Mouse (Mus musculus): ENCODE data around the gene Adra2b. TPM values are rescaled to one million over a fixed set of nuclear protein-coding genes. Genes with fewer than 3 reads are reported as not detected.

Adra2b gene
- polyA plus RNA-seq, 1 experiment from 2014 or later, result 0.33 TPM

DNA sequence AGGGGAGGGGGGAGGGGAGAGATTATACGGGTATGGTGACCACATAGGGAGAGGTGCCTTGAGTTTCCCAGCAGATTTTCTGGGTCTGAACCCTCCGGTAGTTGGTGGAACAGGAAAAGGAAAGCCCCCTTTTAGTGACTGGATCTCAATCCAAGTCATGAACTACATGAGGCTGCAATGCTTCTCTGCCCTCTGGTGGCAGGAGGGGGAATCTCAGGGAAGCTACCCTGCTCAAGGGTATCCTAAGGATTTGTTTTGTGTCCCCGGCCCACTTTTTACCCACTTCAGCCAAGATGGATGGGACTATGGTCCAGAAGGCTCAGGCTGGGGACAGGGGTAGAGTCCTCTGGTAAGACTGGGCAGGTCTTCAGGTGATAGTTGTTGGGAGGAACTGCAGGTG lies 21.8 kb upstream of the Adra2b start:
- Histone ChIP-seq H3K4me2 (replicated peaks) (no peak overlapping the region), H3K9me3 (replicated peaks) (no peaks in the 10 kb centered on the region), H3K27ac (replicated peaks) (no peak overlapping the region), H3K4me3 (replicated peaks) (no peak overlapping the region), H3K27me3 (peaks cover 14% of the 10 kb centered on the region), H3K36me3 (no peaks in the 10 kb centered on the region), H3K4me1 (peaks cover 5% of the 10 kb centered on the region; the same call in 1 of the 2 replicates), H3K9ac (no peak overlapping the region)
- ATAC-seq (ENCODE audit: insufficient number of reproducible peaks, low FRiP score, low TSS enrichment, low read depth), result no peak
- 16% methylated on average over 3 of the region's 3 CpGs for WGBS

DNA sequence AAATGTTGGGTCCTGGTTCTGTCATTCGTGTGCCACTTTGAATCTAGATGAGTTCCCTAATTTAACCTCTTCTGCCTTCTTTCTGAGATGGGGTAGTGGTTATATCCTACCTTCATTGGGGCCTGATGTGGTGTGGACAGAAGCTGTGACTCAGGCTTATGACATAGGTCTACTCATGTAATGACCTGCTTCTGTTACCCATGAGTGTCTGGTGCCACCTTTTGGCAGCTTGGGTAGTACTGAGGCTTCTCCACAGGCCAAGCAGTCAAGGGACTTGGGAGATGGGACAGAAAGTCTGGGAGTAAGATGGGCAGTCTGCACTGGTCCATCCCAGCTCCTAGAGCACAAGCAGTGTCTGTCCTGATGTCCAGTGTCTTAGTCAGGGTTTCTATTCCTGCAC lies 16.7 kb upstream of the Adra2b start:
- Histone ChIP-seq H3K9ac (no peak overlapping the region), H3K9me3 (replicated peaks) (no peaks in the 10 kb centered on the region)

DNA sequence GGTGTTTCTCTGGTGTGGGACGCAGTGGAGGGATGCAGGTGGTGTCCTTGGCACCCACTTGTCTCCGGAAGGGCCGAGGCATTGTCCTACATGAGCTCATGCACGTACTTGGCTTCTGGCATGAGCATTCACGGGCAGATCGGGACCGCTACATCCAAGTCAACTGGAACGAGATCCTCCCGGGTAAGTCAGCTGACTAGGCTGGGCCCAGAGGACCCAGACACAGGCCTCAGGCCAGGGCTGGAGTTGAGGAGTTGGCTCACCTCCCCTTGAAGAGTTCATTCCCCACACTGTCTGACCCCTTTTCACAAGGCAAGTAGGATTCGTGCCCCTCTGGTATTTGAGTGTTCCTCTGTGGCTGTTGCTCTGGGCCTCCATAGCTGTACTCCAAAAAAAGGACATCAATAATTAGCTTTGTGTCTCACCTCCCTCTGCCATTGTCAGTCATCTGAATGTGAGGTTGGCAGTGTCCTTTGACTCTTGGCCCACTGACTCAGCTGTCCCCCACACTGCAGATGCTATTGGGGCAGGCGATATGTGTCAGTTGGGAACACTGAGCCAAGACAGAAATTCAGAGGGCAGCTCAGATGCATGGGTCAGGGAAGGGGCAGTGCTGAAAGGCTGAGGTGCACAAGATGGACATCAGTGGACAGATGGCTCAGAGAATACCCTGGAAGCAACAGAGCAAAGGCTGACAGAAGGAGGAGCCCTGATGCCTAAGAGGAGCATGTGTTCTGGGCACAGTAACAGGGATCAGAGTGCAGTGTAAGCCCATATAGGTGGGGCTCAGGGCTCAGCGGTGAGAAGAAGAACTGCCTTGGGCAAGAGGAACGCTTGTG lies 15.6 kb upstream of the Adra2b start:
- ATAC-seq (ENCODE audit: insufficient number of reproducible peaks, low FRiP score, low TSS enrichment, low read depth), result 0 out of 2 replicates have a peak, but pooled peaks have one; percentile 7
- Histone ChIP-seq H3K4me1 (no peaks in the 10 kb centered on the region), H3K36me3 (no peaks in the 10 kb centered on the region), H3K9me3 (replicated peaks) (no peaks in the 10 kb centered on the region), H3K27ac (replicated peaks) (no peak overlapping the region), H3K9ac (no peak overlapping the region), H3K4me3 (replicated peaks) (no peak overlapping the region), H3K27me3 (peaks cover 2% of the 10 kb centered on the region; the same call in 1 of the 2 replicates), H3K4me2 (replicated peaks) (no peak overlapping the region)
- WGBS, result 71% methylated on average over 13 of the region's 13 CpGs

More for the DNA sequence above, 16.7 kb upstream of the Adra2b start:
- Histone ChIP-seq H3K4me2 (replicated peaks) (no peak overlapping the region), H3K27me3 (peaks cover 2% of the 10 kb centered on the region; the same call in 1 of the 2 replicates), H3K27ac (replicated peaks) (no peak overlapping the region), H3K4me1 (no peaks in the 10 kb centered on the region), H3K4me3 (replicated peaks) (no peak overlapping the region), H3K36me3 (no peaks in the 10 kb centered on the region)
- ATAC-seq (ENCODE audit: insufficient number of reproducible peaks, low FRiP score, low TSS enrichment, low read depth), result no peak
- 59% methylated on average over 1 of the region's 1 CpGs for WGBS

DNA sequence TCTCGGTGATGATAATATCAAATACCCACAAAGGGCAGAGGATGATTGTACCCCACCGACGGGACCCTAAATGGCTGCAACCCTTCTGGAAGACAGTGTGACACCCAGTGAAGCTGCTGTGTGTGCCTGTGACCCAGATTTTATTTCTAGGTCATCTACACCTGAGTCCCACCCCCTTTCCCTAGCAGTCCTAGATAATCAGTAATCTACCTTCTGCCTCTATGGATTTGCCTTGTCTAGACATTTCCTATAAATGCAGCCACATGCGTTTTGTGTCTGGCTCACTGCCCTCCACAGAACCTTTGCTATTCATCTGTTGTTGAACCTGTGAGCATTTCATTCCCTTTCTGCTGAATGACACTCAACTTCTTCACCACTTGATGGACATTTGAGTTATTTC lies 9.1 kb upstream of the Adra2b start:
- Histone ChIP-seq H3K27ac (replicated peaks) (no peak overlapping the region), H3K36me3 (no peaks in the 10 kb centered on the region), H3K9me3 (replicated peaks) (no peaks in the 10 kb centered on the region), H3K4me2 (replicated peaks) (no peak overlapping the region), H3K4me1 (no peaks in the 10 kb centered on the region), H3K4me3 (replicated peaks) (no peak overlapping the region), H3K9ac (no peak overlapping the region), H3K27me3 (peaks cover 19% of the 10 kb centered on the region)
- ATAC-seq (ENCODE audit: insufficient number of reproducible peaks, low FRiP score, low TSS enrichment, low read depth), result no peak
- 81% methylated on average over 4 of the region's 4 CpGs for WGBS

DNA sequence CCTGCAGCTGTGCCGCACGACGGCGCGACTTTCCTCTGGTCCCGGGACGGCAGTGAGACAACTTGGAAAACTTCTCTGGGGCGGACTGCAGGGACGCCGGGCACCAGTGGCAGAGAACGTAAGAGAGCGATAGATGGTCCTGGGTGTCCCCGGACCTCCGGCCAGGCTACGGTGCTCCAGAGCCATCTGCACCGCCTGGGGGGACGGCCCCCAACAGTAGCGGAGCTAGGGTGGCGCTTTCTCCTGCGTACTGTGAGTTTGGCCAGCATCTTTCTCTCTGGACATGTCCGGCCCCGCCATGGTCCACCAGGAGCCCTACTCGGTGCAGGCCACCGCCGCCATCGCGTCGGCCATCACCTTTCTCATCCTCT lies 259 bp downstream of the Adra2b start:
- Histone ChIP-seq H3K9me3 (replicated peaks) (no peaks in the 10 kb centered on the region), H3K9ac (no peak overlapping the region), H3K4me2 (replicated peaks) (peak overlapping the region; percentile 85), H3K27me3 (peaks cover 74% of the 10 kb centered on the region), H3K36me3 (no peaks in the 10 kb centered on the region), H3K4me1 (peaks cover 14% of the 10 kb centered on the region), H3K4me3 (replicated peaks) (peak overlapping the region; percentile 44), H3K27ac (replicated peaks) (no peak overlapping the region)
- ATAC-seq (ENCODE audit: insufficient number of reproducible peaks, low FRiP score, low TSS enrichment, low read depth), result no peak
- WGBS, result under 1% methylated on average over 28 of the region's 28 CpGs

DNA sequence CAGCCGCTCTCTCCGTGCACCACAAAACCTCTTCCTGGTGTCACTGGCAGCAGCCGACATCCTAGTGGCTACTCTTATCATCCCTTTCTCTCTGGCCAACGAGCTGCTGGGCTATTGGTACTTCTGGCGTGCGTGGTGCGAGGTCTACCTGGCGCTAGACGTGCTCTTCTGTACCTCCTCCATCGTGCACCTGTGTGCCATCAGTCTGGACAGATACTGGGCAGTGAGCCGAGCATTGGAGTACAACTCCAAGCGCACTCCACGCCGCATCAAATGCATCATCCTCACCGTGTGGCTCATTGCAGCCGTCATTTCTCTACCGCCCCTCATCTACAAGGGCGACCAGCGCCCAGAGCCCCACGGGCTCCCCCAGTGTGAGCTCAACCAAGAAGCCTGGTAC lies 688 bp downstream of the Adra2b start:
- Histone ChIP-seq H3K9ac (no peak overlapping the region), H3K4me1 (peaks cover 14% of the 10 kb centered on the region), H3K4me3 (replicated peaks) (peak overlapping the region; percentile 44), H3K27ac (replicated peaks) (no peak overlapping the region), H3K4me2 (replicated peaks) (peak overlapping the region; percentile 85), H3K36me3 (no peaks in the 10 kb centered on the region), H3K9me3 (replicated peaks) (no peaks in the 10 kb centered on the region), H3K27me3 (peaks cover 74% of the 10 kb centered on the region)
- no peak for ATAC-seq (ENCODE audit: insufficient number of reproducible peaks, low FRiP score, low TSS enrichment, low read depth)
- WGBS, result 5% methylated on average over 20 of the region's 20 CpGs

DNA sequence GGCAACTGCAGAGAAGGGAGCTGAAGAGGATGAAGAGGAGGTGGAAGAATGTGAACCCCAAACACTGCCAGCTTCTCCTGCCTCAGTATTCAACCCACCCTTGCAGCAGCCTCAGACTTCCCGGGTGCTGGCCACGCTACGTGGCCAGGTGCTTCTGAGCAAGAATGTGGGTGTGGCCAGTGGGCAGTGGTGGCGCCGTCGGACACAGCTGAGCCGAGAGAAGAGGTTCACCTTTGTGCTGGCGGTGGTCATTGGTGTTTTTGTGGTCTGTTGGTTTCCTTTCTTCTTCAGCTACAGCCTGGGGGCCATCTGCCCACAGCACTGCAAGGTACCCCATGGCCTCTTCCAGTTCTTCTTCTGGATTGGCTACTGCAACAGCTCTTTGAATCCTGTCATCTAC lies 1.4 kb downstream of the Adra2b start:
- H3K27ac ChIP-seq (replicated peaks), result no peak overlapping the region
- H3K9me3 ChIP-seq (replicated peaks), result no peaks in the 10 kb centered on the region
- H3K27me3 ChIP-seq, result peaks cover 74% of the 10 kb centered on the region
- no peaks in the 10 kb centered on the region for H3K36me3 ChIP-seq
- H3K4me1 ChIP-seq, result peaks cover 14% of the 10 kb centered on the region
- no peak overlapping the region for H3K9ac ChIP-seq
- no peak overlapping the region for H3K4me3 ChIP-seq (replicated peaks)
- 10% methylated on average over 8 of the region's 8 CpGs for WGBS
- H3K4me2 ChIP-seq (replicated peaks), result no peak overlapping the region
- no peak for ATAC-seq (ENCODE audit: insufficient number of reproducible peaks, low FRiP score, low TSS enrichment, low read depth)

DNA sequence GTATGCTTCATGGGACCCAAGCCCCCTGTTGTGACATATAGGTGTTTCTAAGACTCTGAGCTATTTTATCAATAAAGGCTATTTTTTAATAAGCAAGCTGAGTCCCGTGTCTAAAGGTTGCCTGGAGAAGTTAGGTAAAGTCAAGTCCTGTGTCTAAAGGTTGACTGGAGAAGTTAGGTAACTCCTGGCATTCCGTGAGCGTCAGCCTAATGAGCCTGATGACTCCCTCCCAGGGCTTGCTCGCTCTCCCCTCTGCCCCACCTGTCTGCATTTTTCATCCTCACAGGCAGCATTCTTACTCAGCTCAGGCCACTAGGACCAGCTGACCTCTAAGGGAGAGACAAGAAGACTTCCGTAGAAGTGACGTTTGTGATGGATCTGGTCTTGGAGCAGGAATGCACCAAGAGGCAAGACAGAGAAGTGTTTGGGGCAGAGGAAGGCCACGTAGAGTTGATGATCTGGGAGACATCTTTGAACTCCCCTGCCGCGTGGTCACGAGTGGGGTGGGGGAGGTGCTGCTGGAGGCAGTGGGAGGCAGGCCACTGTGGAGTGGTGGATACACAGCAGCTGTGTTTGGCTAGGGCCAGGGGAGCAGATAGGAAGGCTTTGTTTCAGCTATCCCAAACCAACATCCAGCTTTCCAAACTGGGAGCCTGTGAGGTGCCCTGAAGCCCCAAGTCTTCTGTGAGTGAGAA lies 4.3 kb downstream of the Adra2b start:
- Histone ChIP-seq H3K4me2 (replicated peaks) (no peak overlapping the region), H3K27me3 (peaks cover 52% of the 10 kb centered on the region), H3K4me1 (peaks cover 14% of the 10 kb centered on the region), H3K27ac (replicated peaks) (no peak overlapping the region), H3K9ac (no peak overlapping the region), H3K36me3 (no peaks in the 10 kb centered on the region), H3K9me3 (replicated peaks) (no peaks in the 10 kb centered on the region), H3K4me3 (replicated peaks) (no peak overlapping the region)
- no peak for ATAC-seq (ENCODE audit: insufficient number of reproducible peaks, low FRiP score, low TSS enrichment, low read depth)
- 61% methylated on average over 10 of the region's 10 CpGs for WGBS

DNA sequence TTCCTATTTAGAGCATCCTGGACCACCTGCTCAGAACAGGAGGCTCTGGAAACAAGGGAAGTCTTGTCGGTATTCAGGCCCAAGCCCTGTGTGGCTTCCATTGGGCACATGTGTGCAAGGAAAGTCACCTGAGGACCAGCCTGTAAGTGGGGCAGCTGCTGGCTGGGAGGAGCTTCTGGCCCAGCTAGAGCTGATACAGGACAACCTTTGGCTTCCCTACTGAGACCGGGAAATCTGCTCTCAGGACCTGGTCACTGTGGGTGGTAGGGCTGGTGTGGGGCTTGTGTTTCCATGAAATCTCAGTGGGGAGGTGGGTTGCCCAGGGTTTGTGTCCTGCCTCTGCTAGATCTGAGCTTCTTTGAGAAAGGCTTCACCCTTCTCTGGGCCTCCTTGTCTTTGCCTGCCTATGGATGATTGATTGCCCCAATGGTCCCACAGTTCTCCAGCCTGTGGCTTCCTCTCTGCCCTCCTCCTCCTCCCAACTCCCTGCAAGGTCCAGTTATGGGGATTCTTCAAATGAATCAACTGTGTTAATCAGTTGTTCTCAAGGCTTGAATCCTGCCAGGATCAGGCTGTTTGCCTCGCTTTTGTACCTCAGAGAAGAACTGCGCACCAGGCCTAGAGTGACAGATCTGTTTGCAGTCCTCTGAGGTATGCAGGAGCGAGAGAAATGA lies 6.8 kb downstream of the Adra2b start:
- Histone ChIP-seq H3K4me3 (replicated peaks) (no peak overlapping the region), H3K27me3 (peaks cover 28% of the 10 kb centered on the region), H3K36me3 (no peaks in the 10 kb centered on the region), H3K4me1 (no peaks in the 10 kb centered on the region), H3K4me2 (replicated peaks) (no peak overlapping the region), H3K9ac (no peak overlapping the region), H3K27ac (replicated peaks) (no peak overlapping the region), H3K9me3 (replicated peaks) (no peaks in the 10 kb centered on the region)
- WGBS, result 64% methylated on average over 5 of the region's 5 CpGs
- ATAC-seq (ENCODE audit: insufficient number of reproducible peaks, low FRiP score, low TSS enrichment, low read depth), result no peak

DNA sequence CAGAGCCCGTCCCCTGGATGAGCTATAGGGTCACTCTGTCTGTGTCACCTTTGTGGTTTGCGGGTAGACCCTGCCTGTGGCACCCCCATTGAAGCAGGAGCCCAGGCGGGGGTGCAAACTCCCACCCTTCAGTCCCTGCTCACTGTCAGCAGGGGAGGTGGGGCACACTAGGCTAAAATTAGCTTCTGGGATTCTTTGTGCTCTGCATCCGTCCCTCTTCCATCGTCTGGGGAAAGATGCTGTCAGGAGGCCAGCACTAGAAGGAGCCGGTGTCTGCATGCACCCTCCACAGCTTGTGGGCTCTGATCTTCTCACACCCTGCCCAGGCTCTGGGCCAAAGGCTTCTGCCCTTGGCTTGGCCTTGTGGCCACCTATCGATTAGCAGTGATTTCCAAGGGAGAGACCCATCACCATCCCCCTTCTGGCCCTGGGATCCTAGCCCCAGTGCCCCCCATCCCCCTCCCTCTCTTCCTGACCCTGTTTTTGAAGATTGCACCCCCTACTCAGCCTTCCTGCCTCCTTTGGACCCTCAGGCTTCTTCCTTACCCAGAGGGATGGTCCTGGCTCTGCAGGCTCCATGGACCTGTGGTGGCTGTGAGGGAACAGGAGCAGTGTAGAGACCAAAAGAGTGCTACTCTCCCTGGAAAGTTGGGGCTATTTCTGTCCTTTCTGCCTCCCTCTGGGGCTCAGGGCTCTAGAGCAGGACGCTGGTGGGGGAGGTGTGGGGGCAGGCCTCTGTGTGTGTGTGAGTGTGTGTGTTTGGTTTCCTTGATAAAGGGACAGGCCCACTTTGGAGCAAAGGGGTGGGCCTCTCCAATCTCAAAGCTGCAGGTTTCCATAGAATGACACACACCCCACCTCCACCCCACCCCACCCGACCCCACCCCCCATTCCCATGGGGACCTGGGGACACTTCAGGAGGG lies 7.8 kb downstream of the Adra2b start:
- Histone ChIP-seq H3K4me3 (replicated peaks) (no peak overlapping the region), H3K9ac (no peak overlapping the region), H3K27ac (replicated peaks) (no peak overlapping the region), H3K4me2 (replicated peaks) (no peak overlapping the region), H3K9me3 (replicated peaks) (no peaks in the 10 kb centered on the region), H3K4me1 (no peaks in the 10 kb centered on the region), H3K36me3 (no peaks in the 10 kb centered on the region), H3K27me3 (peaks cover 19% of the 10 kb centered on the region)
- no peak for ATAC-seq (ENCODE audit: insufficient number of reproducible peaks, low FRiP score, low TSS enrichment, low read depth)
- WGBS, result 42% methylated on average over 9 of the region's 9 CpGs
